Mouse (Mus musculus): ENCODE measurements around the gene Nr1h2.

GRCm38 (mm10) chr7:44598336-44598735 lies 44.6 kb upstream of the Nr1h2 start:
- no peak for TF ChIP-seq GATA1 (IDR thresholded peaks at IDR 0.05; ENCODE audit: low read length)
- no peak for TF ChIP-seq TAL1 (IDR thresholded peaks at IDR 0.05; ENCODE audit: low read length)

Data from erythroblast, embryonic 14.5 days (primary cell).